Mouse (Mus musculus) lung, postnatal 0 days (tissue): ENCODE data around the gene Abi3bp. TPM values are rescaled to one million over a fixed set of nuclear protein-coding genes. Genes with fewer than 3 reads are reported as not detected.

Experiments used
- ATAC-seq: fragments of 200-750 bp; cut with Nextera tagmentation; 2 replicates; pipeline ENCODE4 v1.8.0; 2017; ENCODE audit warnings: moderate library complexity
- DNase-seq: peaks from one replicate; pipeline ENCODE4 v3.0.0-alpha.2; 2016; ENCODE audit warnings: low spot score
- H3K27ac ChIP-seq: fragments of 300-500 bp; sonication (generic); 2 replicates; pipeline ENCODE4 v1.5.1; 2014; ENCODE audit warnings: antibody characterized with exemption, mild to moderate bottlenecking, low read length, mixed read lengths
- H3K27me3 ChIP-seq: fragments of 300-500 bp; sonication (generic); replicated peaks from 2 replicates; pipeline ENCODE4 v1.6.1; 2014; ENCODE audit warnings: low read length, mixed read lengths; ENCODE audit not compliant: insufficient read depth
- H3K36me3 ChIP-seq: fragments of 300-500 bp; sonication (generic); 2 replicates; pipeline ENCODE4 v1.6.1; 2014; ENCODE audit warnings: low read length, mixed read lengths; ENCODE audit not compliant: insufficient read depth
- H3K4me1 ChIP-seq: fragments of 300-500 bp; sonication (generic); 2 replicates; pipeline ENCODE4 v1.6.1; 2014; ENCODE audit warnings: antibody characterized with exemption, low read depth, low read length, mixed read lengths; ENCODE audit not compliant: insufficient read depth
- H3K4me2 ChIP-seq: fragments of 300-500 bp; sonication (generic); replicated peaks from 2 replicates; pipeline ENCODE4 v1.6.1; 2014; ENCODE audit warnings: low read depth, mild to moderate bottlenecking, low read length, moderate library complexity, mixed read lengths
- H3K4me3 ChIP-seq: fragments of 300-500 bp; sonication (generic); 2 replicates; pipeline ENCODE4 v1.5.1; 2014; ENCODE audit warnings: low read depth, low read length
- H3K9ac ChIP-seq: fragments of 300-500 bp; sonication (generic); replicated peaks from 2 replicates; pipeline ENCODE4 v1.6.1; 2014; ENCODE audit warnings: low read depth, mild to moderate bottlenecking
- H3K9me3 ChIP-seq: fragments of 300-500 bp; sonication (generic); 2 replicates; pipeline ENCODE4 v1.6.1; 2016; ENCODE audit warnings: low read length, mixed read lengths
- CTCF ChIP-seq: IDR thresholded peaks from 2 replicates; pipeline ENCODE4 v1.5.1; 2016; ENCODE audit warnings: antibody characterized with exemption, mild to moderate bottlenecking
- EP300 ChIP-seq: IDR thresholded peaks from 2 replicates; pipeline ENCODE4 v1.6.1; 2016; ENCODE audit warnings: antibody characterized with exemption, mild to moderate bottlenecking, control low read depth
- WGBS: fragments of 180-500 bp; shearing (Covaris S2); extraction: QIAGEN DNeasy Blood & Tissue Kit; methylation state at CpG from one replicate; pipeline ENCODE4 v1.1.7; 2014; 5-methylcytosine and 5-hydroxymethylcytosine counted together
- polyA plus RNA-seq: library from polyadenylated mRNA; unstranded; fragments of >200 nt; fragmentation: Nextera tagmentation; extraction: Ambion mirVana; gene quantifications from 2 replicates; pipeline ENCODE4 v1.2.1, GENCODE M21; 2015

Gene Abi3bp
- polyA plus RNA-seq, 1 experiment from 2014 or later = 8.4 TPM

DNA sequence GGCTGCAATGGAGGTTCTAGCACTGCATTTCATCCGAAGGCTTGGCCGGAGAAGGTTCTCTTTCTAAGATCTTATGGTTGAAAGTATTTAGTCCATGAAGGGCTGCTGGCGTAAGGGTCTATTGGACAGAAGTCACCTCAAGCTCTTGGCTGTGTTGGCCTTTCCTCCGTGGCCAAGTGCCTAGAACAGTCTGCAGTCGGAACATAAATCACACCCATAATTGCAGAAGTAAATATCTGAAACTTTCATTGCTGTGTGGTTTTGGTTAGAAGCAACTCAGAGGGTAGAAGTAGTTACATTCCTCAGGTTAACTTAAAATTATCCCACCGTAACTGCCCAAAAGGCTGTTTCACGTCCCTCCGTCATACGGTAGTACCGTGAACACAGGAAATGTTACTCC, 5.8 kb downstream of the Abi3bp start:
- Histone ChIP-seq H3K27me3 (no peaks in the 10 kb centered on the region), H3K36me3 (no peaks in the 10 kb centered on the region), H3K9me3 (no peaks in the 10 kb centered on the region), H3K27ac (no peak overlapping the region), H3K4me2 (no peak overlapping the region), H3K9ac (no peak overlapping the region), H3K4me3 (no peak overlapping the region), H3K4me1 (no peaks in the 10 kb centered on the region)
- 82% methylated on average over 10 of the region's 10 CpGs for WGBS
- no peak for TF ChIP-seq EP300
- no peak for TF ChIP-seq CTCF
- ATAC-seq (no peak), DNase-seq (no peak)

- H3K9ac ChIP-seq = no peak overlapping the region
- ATAC-seq (peak; percentile 28; the same call in 1 of the 2 replicates), DNase-seq (peak; percentile 61)
- H3K4me2 ChIP-seq = no peak overlapping the region
- H3K36me3 ChIP-seq = no peaks in the 10 kb centered on the region
- H3K4me3 ChIP-seq = no peak overlapping the region
- TF ChIP-seq CTCF (no peak), EP300 (no peak)
- H3K27ac ChIP-seq = no peak overlapping the region
- H3K9me3 ChIP-seq = no peaks in the 10 kb centered on the region
- H3K27me3 ChIP-seq = no peaks in the 10 kb centered on the region
- WGBS = 35% methylated on average over 4 of the region's 4 CpGs
- H3K4me1 ChIP-seq = no peaks in the 10 kb centered on the region
Observed at GRCm38 (mm10) chr16:56486461-56486860, 8.8 kb downstream of the Abi3bp start.

DNA sequence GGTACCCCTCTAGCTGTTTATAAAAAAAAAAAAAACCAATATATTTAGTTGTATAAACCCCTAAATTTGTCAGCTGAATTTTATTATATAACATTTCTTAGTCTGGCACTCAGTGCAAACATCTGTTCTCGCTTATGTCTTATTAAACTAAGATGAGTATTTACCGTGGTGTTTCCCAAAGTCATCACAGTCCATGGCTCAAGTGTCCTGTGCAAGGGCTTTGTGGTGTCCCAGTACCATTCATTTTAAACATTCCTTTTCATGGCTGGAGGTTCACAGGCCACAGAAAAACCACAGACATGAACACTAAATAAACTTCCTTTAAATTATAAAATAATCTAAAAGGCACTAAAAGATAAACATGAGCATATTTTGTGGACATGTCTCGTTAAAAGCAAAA, 13.2 kb downstream of the Abi3bp start:
- Histone ChIP-seq H3K4me3 (no peak overlapping the region), H3K27ac (no peak overlapping the region), H3K27me3 (no peaks in the 10 kb centered on the region), H3K4me2 (no peak overlapping the region), H3K9ac (no peak overlapping the region), H3K36me3 (no peaks in the 10 kb centered on the region), H3K9me3 (no peaks in the 10 kb centered on the region), H3K4me1 (no peaks in the 10 kb centered on the region)
- no peak for DNase-seq
- TF ChIP-seq EP300 (no peak), CTCF (no peak)
- no peak for ATAC-seq
- WGBS = 65% methylated on average over 3 of the region's 3 CpGs

- 26% methylated on average over 4 of the region's 4 CpGs for WGBS
- Histone ChIP-seq H3K4me2 (no peak overlapping the region), H3K36me3 (no peaks in the 10 kb centered on the region), H3K9ac (no peak overlapping the region), H3K4me1 (no peaks in the 10 kb centered on the region), H3K9me3 (no peaks in the 10 kb centered on the region), H3K4me3 (no peak overlapping the region), H3K27me3 (no peaks in the 10 kb centered on the region), H3K27ac (no peak overlapping the region)
- ATAC-seq (peak; percentile 71), DNase-seq (peak; percentile 56)
- TF ChIP-seq CTCF (no peak), EP300 (peak; percentile 8; the same call in 1 of the 2 replicates)
Observed at GRCm38 (mm10) chr16:56495266-56495665, 17.6 kb downstream of the Abi3bp start.

DNA sequence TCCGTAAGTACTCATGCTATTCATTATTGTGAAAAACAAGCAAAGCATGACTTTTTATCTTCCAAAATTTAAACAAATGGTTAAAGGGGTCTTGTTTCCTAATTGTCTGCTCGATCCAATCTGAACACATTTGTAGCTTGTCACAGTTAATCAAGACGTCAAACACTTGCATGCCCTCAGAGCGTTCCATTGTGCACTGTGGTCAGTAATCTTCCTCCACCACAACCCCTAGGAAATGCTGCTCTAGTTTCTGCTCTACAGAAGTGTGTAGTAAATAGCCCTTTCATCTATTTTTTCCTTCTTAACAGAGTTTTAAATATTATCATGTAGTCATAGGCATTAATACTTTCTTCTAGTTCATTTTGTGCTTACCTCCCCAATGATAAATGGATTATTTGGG, 19.1 kb downstream of the Abi3bp start:
- H3K4me2 ChIP-seq = no peak overlapping the region
- H3K9ac ChIP-seq = no peak overlapping the region
- DNase-seq = no peak
- ATAC-seq = no peak
- peaks cover under 1% of the 10 kb centered on the region; the same call in 1 of the 2 replicates for H3K4me1 ChIP-seq
- TF ChIP-seq EP300 (no peak), CTCF (no peak)
- H3K4me3 ChIP-seq = no peak overlapping the region
- no peaks in the 10 kb centered on the region for H3K36me3 ChIP-seq
- no peaks in the 10 kb centered on the region for H3K27me3 ChIP-seq
- WGBS = 49% methylated on average over 4 of the region's 4 CpGs
- no peak overlapping the region for H3K27ac ChIP-seq
- H3K9me3 ChIP-seq = no peaks in the 10 kb centered on the region

DNA sequence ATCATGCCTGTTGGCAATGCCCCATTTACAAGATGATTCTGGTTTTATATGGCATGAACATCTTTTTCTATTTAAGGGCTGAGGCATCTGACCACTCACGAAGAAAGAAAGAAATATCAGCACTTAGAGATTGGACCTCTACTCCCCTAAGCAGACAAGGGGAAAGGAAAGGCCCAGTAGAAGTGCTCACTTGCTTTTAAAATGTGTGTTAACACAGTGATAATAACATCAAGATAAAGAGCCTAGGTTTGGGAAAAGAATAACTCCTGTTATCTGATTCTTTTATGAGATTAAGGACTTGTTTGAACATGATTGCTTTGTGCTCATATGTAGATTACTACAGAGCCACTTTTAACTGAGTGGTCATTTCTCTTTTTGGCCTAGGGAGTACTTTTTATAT, 21.0 kb downstream of the Abi3bp start:
- H3K4me3 ChIP-seq = no peak overlapping the region
- peaks cover 4% of the 10 kb centered on the region; the same call in 1 of the 2 replicates for H3K4me1 ChIP-seq
- ATAC-seq (no peak), DNase-seq (no peak)
- H3K9ac ChIP-seq = no peak overlapping the region
- H3K9me3 ChIP-seq = no peaks in the 10 kb centered on the region
- H3K27me3 ChIP-seq = no peaks in the 10 kb centered on the region
- no peak overlapping the region for H3K4me2 ChIP-seq
- no peak for TF ChIP-seq CTCF
- no peaks in the 10 kb centered on the region for H3K36me3 ChIP-seq
- no peak overlapping the region for H3K27ac ChIP-seq
- 41% methylated on average over 1 of the region's 1 CpGs for WGBS

GRCm38 (mm10) chr16:56500441-56500840, 22.8 kb downstream of the Abi3bp start:
- H3K9ac ChIP-seq = no peak overlapping the region
- H3K4me1 ChIP-seq = peaks cover 4% of the 10 kb centered on the region; the same call in 1 of the 2 replicates
- H3K4me3 ChIP-seq = no peak overlapping the region
- no peaks in the 10 kb centered on the region for H3K9me3 ChIP-seq
- H3K36me3 ChIP-seq = no peaks in the 10 kb centered on the region
- no peak overlapping the region for H3K4me2 ChIP-seq
- ATAC-seq (no peak), DNase-seq (no peak)
- 51% methylated on average over 3 of the region's 3 CpGs for WGBS
- TF ChIP-seq CTCF = 0 out of 2 replicates have a peak, but pooled peaks have one; percentile 28
- no peak for TF ChIP-seq EP300
- no peaks in the 10 kb centered on the region for H3K27me3 ChIP-seq
- H3K27ac ChIP-seq = no peak overlapping the region
